Mouse (Mus musculus) lung, postnatal 36 days (tissue): ENCODE measurements around the gene St6galnac4.

Experiments
- DNase-seq: peaks from one replicate; pipeline ENCODE4 v3.0.0; 2022; ENCODE audit warnings: mixed read lengths

Gene St6galnac4

GRCm38 (mm10) chr2:32572196-32572595 lies 14.7 kb upstream of the St6galnac4 start:
- no peak for DNase-seq

GRCm38 (mm10) chr2:32574497-32574896 lies 12.4 kb upstream of the St6galnac4 start, which contains the start of gene Pip5kl1:
Pip5kl1 (plus strand) TSS chr2:32574797.
- no peak for DNase-seq

GRCm38 (mm10) chr2:32574901-32575585 lies 11.9 kb upstream of the St6galnac4 start:
- DNase-seq = peak; percentile 69

GRCm38 (mm10) chr2:32575586-32576160 lies 11.2 kb upstream of the St6galnac4 start, which contains the start of gene 9430097D07Rik:
9430097D07Rik (minus strand) TSS chr2:32575684.
- DNase-seq = no peak

- DNase-seq = no peak
Observed at GRCm38 (mm10) chr2:32576532-32576931, 10.4 kb upstream of the St6galnac4 start.

- DNase-seq = peak; percentile 73
Observed at GRCm38 (mm10) chr2:32578146-32579046, 8.5 kb upstream of the St6galnac4 start.

GRCm38 (mm10) chr2:32581450-32582095 lies 5.3 kb upstream of the St6galnac4 start:
- DNase-seq = peak; percentile 82

GRCm38 (mm10) chr2:32582830-32583799 lies 3.8 kb upstream of the St6galnac4 start:
- peak; percentile 94 for DNase-seq

GRCm38 (mm10) chr2:32585149-32585714 lies 1.7 kb upstream of the St6galnac4 start:
- no peak for DNase-seq

- DNase-seq = peak; percentile 56
Observed at GRCm38 (mm10) chr2:32587731-32588321, 931 bp downstream of the St6galnac4 start.

GRCm38 (mm10) chr2:32589213-32589795 lies 2.4 kb downstream of the St6galnac4 start:
- no peak for DNase-seq

- no peak for DNase-seq
Observed at GRCm38 (mm10) chr2:32590224-32590623, 3.3 kb downstream of the St6galnac4 start.

- DNase-seq = peak; percentile 42
Observed at GRCm38 (mm10) chr2:32591249-32591648, 4.4 kb downstream of the St6galnac4 start.

GRCm38 (mm10) chr2:32596725-32597124 lies 9.8 kb downstream of the St6galnac4 start:
- DNase-seq = no peak

GRCm38 (mm10) chr2:32597248-32597647 lies 10.4 kb downstream of the St6galnac4 start:
- no peak for DNase-seq

- DNase-seq = no peak
Observed at GRCm38 (mm10) chr2:32597699-32598098, 10.8 kb downstream of the St6galnac4 start.

GRCm38 (mm10) chr2:32598506-32598905 lies 11.6 kb downstream of the St6galnac4 start:
- no peak for DNase-seq

- no peak for DNase-seq
Observed at GRCm38 (mm10) chr2:32599409-32599808, 12.5 kb downstream of the St6galnac4 start, which contains the start of gene St6galnac6. St6galnac6 (plus strand) TSS chr2:32599709.

- DNase-seq = peak; percentile 74
Observed at GRCm38 (mm10) chr2:32601417-32602065, 14.6 kb downstream of the St6galnac4 start.

GRCm38 (mm10) chr2:32602600-32603054 lies 15.7 kb downstream of the St6galnac4 start:
- DNase-seq = peak; percentile 96
